Mouse (Mus musculus) liver, adult 2 months (tissue): Measurements from ENCODE around the gene B230307C23Rik.
"Not testable (repeated sequence)": the region's sequence is repeated elsewhere in the genome, so short reads cannot be mapped to it uniquely, and the experiment has no call there.

Source experiments
- CTCF ChIP-seq: fragments of 200-500 bp; IDR thresholded peaks from 2 replicates; pipeline ENCODE4 v1.5.1; 2011; ENCODE audit warnings: low read depth, low read length, control low read depth
- POLR2A ChIP-seq: fragments of 200-500 bp; IDR thresholded peaks from 2 replicates; pipeline ENCODE4 v1.6.1; 2011; ENCODE audit warnings: low read length, control low read depth; ENCODE audit not compliant: insufficient read depth; ENCODE audit errors: extremely low read depth

DNA sequence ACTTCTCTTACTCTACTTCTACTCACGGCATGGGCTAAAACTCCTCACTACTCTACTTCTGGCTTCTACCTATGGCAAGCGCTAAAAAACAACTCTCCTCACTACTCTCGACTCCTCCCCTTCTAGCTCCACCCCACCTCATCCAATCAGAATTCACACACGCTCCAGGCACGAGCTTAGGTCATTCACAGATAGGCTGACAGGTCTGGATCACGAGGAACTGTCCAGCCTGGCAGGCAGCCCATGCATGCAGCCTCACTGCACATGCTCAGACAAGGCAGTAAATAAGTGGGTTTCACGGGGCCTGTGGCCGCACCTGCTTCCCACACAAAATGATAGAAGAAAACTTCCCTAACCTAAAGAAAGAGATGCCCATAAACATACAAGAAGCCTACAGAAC, 29.1 kb downstream of the B230307C23Rik start:
- TF ChIP-seq CTCF, POLR2A: not testable (repeated sequence)
